Mouse (Mus musculus): ENCODE data around the gene Pla1a.

Pla1a gene

GRCm38 (mm10) chr16:38368336-38368735 lies 64.6 kb downstream of the Pla1a start:
- DNase-seq (ENCODE audit: low spot score) = no peak

- DNase-seq (ENCODE audit: low spot score) = no peak
These were observed 66.7 kb downstream of the Pla1a start for GRCm38 (mm10) chr16:38366231-38366630.

GRCm38 (mm10) chr16:38365390-38365789 lies 67.6 kb downstream of the Pla1a start:
- DNase-seq (ENCODE audit: low spot score) = no peak

GRCm38 (mm10) chr16:38363657-38364056 lies 69.3 kb downstream of the Pla1a start:
- DNase-seq (ENCODE audit: low spot score) = no peak

- DNase-seq (ENCODE audit: low spot score) = no peak
These were observed 69.7 kb downstream of the Pla1a start for GRCm38 (mm10) chr16:38363256-38363595.

- DNase-seq (ENCODE audit: low spot score) = no peak
These were observed 70.3 kb downstream of the Pla1a start for GRCm38 (mm10) chr16:38362493-38363255.

- no peak for DNase-seq (ENCODE audit: low spot score)
These were observed 71.0 kb downstream of the Pla1a start, which contains the start of gene Popdc2 for GRCm38 (mm10) chr16:38361933-38362332. Gene Popdc2, plus strand, starts transcription at chr16:38362209.

GRCm38 (mm10) chr16:38360317-38360716 lies 72.6 kb downstream of the Pla1a start:
- no peak for DNase-seq (ENCODE audit: low spot score)

GRCm38 (mm10) chr16:38359857-38360256 lies 73.1 kb downstream of the Pla1a start:
- no peak for DNase-seq (ENCODE audit: low spot score)

- DNase-seq (ENCODE audit: low spot score) = no peak
These were observed 73.7 kb downstream of the Pla1a start for GRCm38 (mm10) chr16:38359241-38359640.

- DNase-seq (ENCODE audit: low spot score) = no peak
These were observed 74.6 kb downstream of the Pla1a start for GRCm38 (mm10) chr16:38358256-38358812.

- no peak for DNase-seq (ENCODE audit: low spot score)
These were observed 78.6 kb downstream of the Pla1a start for GRCm38 (mm10) chr16:38354185-38354913.

GRCm38 (mm10) chr16:38353642-38354041 lies 79.3 kb downstream of the Pla1a start:
- DNase-seq (ENCODE audit: low spot score) = no peak

GRCm38 (mm10) chr16:38352851-38353250 lies 80.1 kb downstream of the Pla1a start:
- DNase-seq (ENCODE audit: low spot score) = no peak

- no peak for DNase-seq (ENCODE audit: low spot score)
These were observed 80.9 kb downstream of the Pla1a start for GRCm38 (mm10) chr16:38352031-38352430.

GRCm38 (mm10) chr16:38350939-38351338 lies 82.0 kb downstream of the Pla1a start:
- no peak for DNase-seq (ENCODE audit: low spot score)

- no peak for DNase-seq (ENCODE audit: low spot score)
These were observed 82.5 kb downstream of the Pla1a start for GRCm38 (mm10) chr16:38350361-38350855.

GRCm38 (mm10) chr16:38349881-38350280 lies 83.1 kb downstream of the Pla1a start:
- DNase-seq (ENCODE audit: low spot score) = no peak

- no peak for DNase-seq (ENCODE audit: low spot score)
These were observed 84.7 kb downstream of the Pla1a start for GRCm38 (mm10) chr16:38348217-38348761.

GRCm38 (mm10) chr16:38347588-38347987 lies 85.4 kb downstream of the Pla1a start:
- no peak for DNase-seq (ENCODE audit: low spot score)

GRCm38 (mm10) chr16:38346529-38347325 lies 86.2 kb downstream of the Pla1a start, which contains the start of the genes Cox17 and Gm21987:
Gene Cox17, plus strand, starts transcription at chr16:38346991.
Gene Gm21987, plus strand, starts transcription at chr16:38347040.
- DNase-seq (ENCODE audit: low spot score) = peak; percentile 84
